Mouse (Mus musculus) cortical plate, adult 2 months (tissue): ENCODE data around the gene Gm28372. TPM values are rescaled to one million over a fixed set of nuclear protein-coding genes. Genes with fewer than 3 reads are reported as not detected.

Experiments
- H3K27ac ChIP-seq: fragments of 200-500 bp; 2 replicates; pipeline ENCODE4 v1.5.1; 2012; ENCODE audit warnings: low read length, control low read depth, inconsistent platforms; ENCODE audit not compliant: insufficient read depth
- H3K4me1 ChIP-seq: fragments of 200-500 bp; 2 replicates; pipeline ENCODE4 v1.6.1; 2011; ENCODE audit warnings: low read length; ENCODE audit not compliant: control insufficient read depth, insufficient read depth
- H3K4me3 ChIP-seq: fragments of 200-500 bp; 2 replicates; pipeline ENCODE4 v1.5.1; 2011; ENCODE audit warnings: mild to moderate bottlenecking, low read length, control low read depth; ENCODE audit not compliant: insufficient read depth
- CTCF ChIP-seq: fragments of 200-500 bp; IDR thresholded peaks from 2 replicates; pipeline ENCODE4 v1.5.1; 2011; ENCODE audit warnings: mild to moderate bottlenecking, control low read depth, low read length; ENCODE audit not compliant: insufficient read depth; ENCODE audit errors: extremely low read depth
- POLR2A ChIP-seq: fragments of 200-500 bp; IDR thresholded peaks from 2 replicates; pipeline ENCODE4 v1.6.1; 2011; ENCODE audit warnings: mild to moderate bottlenecking, low read length, control low read depth; ENCODE audit not compliant: insufficient read depth; ENCODE audit errors: extremely low read depth
- polyA plus RNA-seq: library from polyadenylated mRNA; depleted of rRNA; stranded (reverse); fragments of >200 nt; gene quantifications from 2 replicates; pipeline ENCODE4 v1.2.3, GENCODE M21; 2012

The Gm28372 gene
- polyA plus RNA-seq, 1 experiment = not detected

GRCm38 (mm10) chr2:130386212-130386611 is 18.8 kb upstream of the Gm28372 start:
- Histone ChIP-seq H3K27ac (no peak overlapping the region), H3K4me3 (no peak overlapping the region), H3K4me1 (0 out of 2 replicates have a peak, but pooled peaks cover 2% of the 10 kb centered on the region)

GRCm38 (mm10) chr2:130388796-130389195 is 16.2 kb upstream of the Gm28372 start:
- H3K27ac ChIP-seq = no peak overlapping the region
- H3K4me3 ChIP-seq = no peak overlapping the region
- H3K4me1 ChIP-seq = 0 out of 2 replicates have a peak, but pooled peaks cover 2% of the 10 kb centered on the region
- TF ChIP-seq POLR2A (no peak), CTCF (peak; percentile 14; the same call in 1 of the 2 replicates)

More at GRCm38 (mm10) chr2:130386212-130386611, 18.8 kb upstream of the Gm28372 start:
- TF ChIP-seq CTCF (no peak), POLR2A (no peak)

GRCm38 (mm10) chr2:130390993-130391625 is 13.9 kb upstream of the Gm28372 start:
- H3K4me1 ChIP-seq = no peaks in the 10 kb centered on the region
- TF ChIP-seq POLR2A (no peak), CTCF (no peak)
- no peak overlapping the region for H3K27ac ChIP-seq
- no peak overlapping the region for H3K4me3 ChIP-seq

GRCm38 (mm10) chr2:130392836-130393235 is 12.2 kb upstream of the Gm28372 start:
- TF ChIP-seq POLR2A (no peak), CTCF (no peak)
- Histone ChIP-seq H3K4me1 (no peaks in the 10 kb centered on the region; the same call in 1 of the 2 replicates), H3K4me3 (no peak overlapping the region), H3K27ac (no peak overlapping the region)

- Histone ChIP-seq H3K27ac (no peak overlapping the region), H3K4me3 (no peak overlapping the region), H3K4me1 (no peaks in the 10 kb centered on the region; the same call in 1 of the 2 replicates)
- no peak for TF ChIP-seq POLR2A
- no peak for TF ChIP-seq CTCF
Observed at GRCm38 (mm10) chr2:130395696-130396095, 9.3 kb upstream of the Gm28372 start.

- H3K27ac ChIP-seq = no peak within 1 kb of the TSS
- H3K4me3 ChIP-seq = peak within 1 kb of the TSS; percentile 8
- no peak for TF ChIP-seq CTCF
- TF ChIP-seq POLR2A = no peak
- no peaks in the 10 kb centered on the region; the same call in 1 of the 2 replicates for H3K4me1 ChIP-seq
Observed at GRCm38 (mm10) chr2:130397186-130397985, 7.7 kb upstream of the Gm28372 start, which contains the start of gene Cpxm1. Gene Cpxm1 (minus strand): TSS chr2:130397574.

GRCm38 (mm10) chr2:130398091-130398490 is 6.9 kb upstream of the Gm28372 start:
- H3K27ac ChIP-seq = no peak overlapping the region
- TF ChIP-seq CTCF = no peak
- TF ChIP-seq POLR2A = no peak
- H3K4me1 ChIP-seq = no peaks in the 10 kb centered on the region; the same call in 1 of the 2 replicates
- peak overlapping the region; percentile 8 for H3K4me3 ChIP-seq

GRCm38 (mm10) chr2:130400046-130400445 is 5.0 kb upstream of the Gm28372 start:
- no peak for TF ChIP-seq CTCF
- no peak for TF ChIP-seq POLR2A
- no peak overlapping the region for H3K4me3 ChIP-seq
- no peaks in the 10 kb centered on the region; the same call in 1 of the 2 replicates for H3K4me1 ChIP-seq
- H3K27ac ChIP-seq = no peak overlapping the region

GRCm38 (mm10) chr2:130401891-130402290 is 3.1 kb upstream of the Gm28372 start:
- Histone ChIP-seq H3K4me1 (no peaks in the 10 kb centered on the region; the same call in 1 of the 2 replicates), H3K27ac (no peak overlapping the region), H3K4me3 (no peak overlapping the region)
- TF ChIP-seq POLR2A = no peak
- TF ChIP-seq CTCF = no peak
